Mouse (Mus musculus) liver, embryonic 11.5 days (tissue): Measurements from ENCODE around the gene Gabrr1. TPM values are rescaled to one million over a fixed set of nuclear protein-coding genes. Genes with fewer than 3 reads are reported as not detected.
A peak's percentile ranks its signal among the peaks of the same experiment; 100 is the strongest.

Source experiments
- ATAC-seq: fragments of 200-750 bp; cut with Nextera tagmentation; replicated peaks from 2 replicates; pipeline ENCODE4 v1.8.0; 2017; ENCODE audit warnings: moderate number of reproducible peaks, mild to moderate bottlenecking, moderate TSS enrichment, moderate library complexity; ENCODE audit not compliant: low FRiP score
- DNase-seq: peaks from one replicate; pipeline ENCODE4 v3.0.0-alpha.2; 2017; ENCODE audit warnings: low spot score
- H3K27ac ChIP-seq: fragments of 300-500 bp; sonication (generic); 2 replicates; pipeline ENCODE4 v1.5.1; 2014; ENCODE audit warnings: mild to moderate bottlenecking, low read depth, low read length, control low read depth
- H3K27me3 ChIP-seq: fragments of 300-500 bp; sonication (generic); replicated peaks from 2 replicates; pipeline ENCODE4 v1.6.1; 2014; ENCODE audit warnings: low read length, mixed read lengths; ENCODE audit not compliant: control insufficient read depth, insufficient read depth
- H3K36me3 ChIP-seq: fragments of 300-500 bp; sonication (generic); 2 replicates; pipeline ENCODE4 v1.6.1; 2014; ENCODE audit warnings: mild to moderate bottlenecking, low read length, moderate library complexity, mixed read lengths; ENCODE audit not compliant: control insufficient read depth, insufficient read depth
- H3K4me1 ChIP-seq: fragments of 300-500 bp; sonication (generic); replicated peaks from 2 replicates; pipeline ENCODE4 v1.6.1; 2014; ENCODE audit warnings: low read length, mixed read lengths; ENCODE audit not compliant: control insufficient read depth, insufficient read depth
- H3K4me2 ChIP-seq: fragments of 300-500 bp; sonication (generic); 2 replicates; pipeline ENCODE4 v1.6.1; 2014; ENCODE audit warnings: mild to moderate bottlenecking, control low read depth, moderate library complexity
- H3K4me3 ChIP-seq: fragments of 300-500 bp; sonication (generic); 2 replicates; pipeline ENCODE4 v1.5.1; 2014; ENCODE audit warnings: low read depth, low read length, control low read depth
- H3K9ac ChIP-seq: fragments of 300-500 bp; sonication (generic); 2 replicates; pipeline ENCODE4 v1.6.1; 2014; ENCODE audit warnings: low read depth, low read length, control low read depth
- H3K9me3 ChIP-seq: fragments of 300-500 bp; sonication (generic); 2 replicates; pipeline ENCODE4 v1.6.1; 2016; ENCODE audit warnings: low read length, inconsistent platforms, mixed read lengths; ENCODE audit not compliant: control insufficient read depth
- WGBS: fragments of 180-500 bp; shearing (Covaris S2); extraction: QIAGEN DNeasy Blood & Tissue Kit; methylation state at CpG from one replicate; pipeline ENCODE4 v1.1.7; 2014; 5-methylcytosine and 5-hydroxymethylcytosine counted together
- polyA plus RNA-seq: library from polyadenylated mRNA; unstranded; fragments of >200 nt; fragmentation: Nextera tagmentation; extraction: Ambion mirVana; gene quantifications from 2 replicates; pipeline ENCODE4 v1.2.1, GENCODE M21; 2014

The Gabrr1 gene
- polyA plus RNA-seq, 1 experiment from 2014 or later = not detected

- WGBS = 18% methylated on average over 6 of the region's 6 CpGs
- Histone ChIP-seq H3K4me2 (peak within 1 kb of the TSS; percentile 93), H3K9me3 (no peaks in the 10 kb centered on the region), H3K36me3 (no peaks in the 10 kb centered on the region), H3K9ac (peak within 1 kb of the TSS; percentile 59), H3K27me3 (peaks cover 20% of the 10 kb centered on the region), H3K27ac (peak within 1 kb of the TSS; percentile 58; the same call in 1 of the 2 replicates), H3K4me3 (peak within 1 kb of the TSS; percentile 62), H3K4me1 (0 out of 2 replicates have a peak, but pooled peaks cover 2% of the 10 kb centered on the region)
- no peak for DNase-seq
- ATAC-seq = no peak
These were observed 57.4 kb downstream of the Gabrr1 start, which contains the start of gene Pm20d2 for GRCm38 (mm10) chr4:33189735-33190036. Pm20d2 (minus strand) TSS chr4:33189737.

DNA sequence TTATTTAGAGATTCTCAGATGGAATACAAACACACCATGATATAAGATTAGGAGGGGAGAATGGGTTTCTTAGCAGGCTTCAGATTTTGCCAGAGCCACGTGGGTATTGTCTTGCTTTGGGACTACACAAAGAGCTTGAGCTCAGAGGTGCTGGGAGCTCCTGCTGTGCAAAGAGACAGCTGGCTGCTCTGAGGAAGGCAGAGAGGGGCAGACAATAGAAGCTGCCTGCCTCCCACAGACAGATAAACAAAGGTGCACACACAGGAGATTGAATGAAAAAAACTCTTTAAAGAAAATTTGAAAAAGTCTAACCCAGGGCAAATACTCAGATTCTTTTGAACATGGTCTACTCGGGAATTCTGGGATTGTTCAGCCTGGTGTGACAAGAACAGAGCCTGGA, 65.8 kb downstream of the Gabrr1 start:
- ATAC-seq (no peak), DNase-seq (no peak)
- WGBS = 18% methylated on average over 2 of the region's 2 CpGs

DNA sequence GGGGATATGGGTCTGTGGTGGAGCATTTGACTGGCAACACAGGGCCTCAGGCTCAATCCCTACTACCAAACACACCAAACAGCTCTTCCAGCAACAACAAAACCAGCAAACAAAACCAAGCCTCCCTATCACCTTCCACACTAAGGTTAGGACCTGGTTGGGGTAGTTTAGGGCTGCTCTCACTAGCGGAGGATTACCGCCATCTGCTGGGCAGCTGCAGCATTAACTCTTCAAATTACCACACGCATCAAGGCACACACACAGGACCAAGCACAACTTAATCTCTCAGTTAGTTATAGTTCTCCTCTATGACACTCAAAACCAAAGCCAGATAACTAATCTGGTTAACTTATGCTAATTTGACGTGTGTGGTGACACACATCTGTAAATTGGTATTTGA, 72.4 kb downstream of the Gabrr1 start:
- Histone ChIP-seq H3K9ac (no peak overlapping the region), H3K4me1 (0 out of 2 replicates have a peak, but pooled peaks cover 4% of the 10 kb centered on the region), H3K36me3 (no peaks in the 10 kb centered on the region), H3K9me3 (no peaks in the 10 kb centered on the region), H3K4me3 (no peak overlapping the region), H3K4me2 (no peak overlapping the region), H3K27me3 (peaks cover 11% of the 10 kb centered on the region), H3K27ac (no peak overlapping the region)
- WGBS = 3% methylated on average over 4 of the region's 4 CpGs
- 0 out of 2 replicates have a peak, but pooled peaks have one; percentile 39 for ATAC-seq
- no peak for DNase-seq

More for the DNA sequence above, 65.8 kb downstream of the Gabrr1 start:
- no peaks in the 10 kb centered on the region for H3K27me3 ChIP-seq
- no peaks in the 10 kb centered on the region for H3K4me1 ChIP-seq
- no peaks in the 10 kb centered on the region for H3K36me3 ChIP-seq
- no peak overlapping the region for H3K9ac ChIP-seq
- H3K9me3 ChIP-seq = no peaks in the 10 kb centered on the region
- H3K4me3 ChIP-seq = no peak overlapping the region
- H3K4me2 ChIP-seq = no peak overlapping the region
- H3K27ac ChIP-seq = no peak overlapping the region

DNA sequence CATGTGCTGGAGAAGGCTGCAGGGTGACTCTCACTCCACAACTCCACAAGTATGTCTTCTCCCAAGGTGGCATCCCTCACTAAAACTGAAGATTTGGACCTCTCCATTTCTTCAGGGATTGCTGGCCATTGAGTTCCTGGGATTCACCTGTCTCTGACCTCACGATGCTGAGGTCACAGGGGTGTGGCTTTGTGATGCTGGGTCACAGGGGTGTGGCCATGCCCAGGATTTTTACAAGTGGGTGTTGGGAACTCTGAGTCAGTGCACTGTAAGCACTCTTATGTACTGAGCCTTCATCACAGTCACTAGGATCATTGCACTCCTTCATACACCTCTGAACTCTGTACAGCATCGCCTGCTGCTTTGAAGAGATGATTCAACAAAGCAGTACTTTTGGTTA, 75.2 kb downstream of the Gabrr1 start:
- Histone ChIP-seq H3K9ac (no peak overlapping the region), H3K4me2 (no peak overlapping the region), H3K9me3 (no peaks in the 10 kb centered on the region), H3K4me3 (no peak overlapping the region), H3K27ac (no peak overlapping the region), H3K4me1 (0 out of 2 replicates have a peak, but pooled peaks cover 4% of the 10 kb centered on the region), H3K27me3 (peaks cover 13% of the 10 kb centered on the region), H3K36me3 (no peaks in the 10 kb centered on the region)
- 65% methylated on average over 2 of the region's 2 CpGs for WGBS
- ATAC-seq (no peak), DNase-seq (no peak)

DNA sequence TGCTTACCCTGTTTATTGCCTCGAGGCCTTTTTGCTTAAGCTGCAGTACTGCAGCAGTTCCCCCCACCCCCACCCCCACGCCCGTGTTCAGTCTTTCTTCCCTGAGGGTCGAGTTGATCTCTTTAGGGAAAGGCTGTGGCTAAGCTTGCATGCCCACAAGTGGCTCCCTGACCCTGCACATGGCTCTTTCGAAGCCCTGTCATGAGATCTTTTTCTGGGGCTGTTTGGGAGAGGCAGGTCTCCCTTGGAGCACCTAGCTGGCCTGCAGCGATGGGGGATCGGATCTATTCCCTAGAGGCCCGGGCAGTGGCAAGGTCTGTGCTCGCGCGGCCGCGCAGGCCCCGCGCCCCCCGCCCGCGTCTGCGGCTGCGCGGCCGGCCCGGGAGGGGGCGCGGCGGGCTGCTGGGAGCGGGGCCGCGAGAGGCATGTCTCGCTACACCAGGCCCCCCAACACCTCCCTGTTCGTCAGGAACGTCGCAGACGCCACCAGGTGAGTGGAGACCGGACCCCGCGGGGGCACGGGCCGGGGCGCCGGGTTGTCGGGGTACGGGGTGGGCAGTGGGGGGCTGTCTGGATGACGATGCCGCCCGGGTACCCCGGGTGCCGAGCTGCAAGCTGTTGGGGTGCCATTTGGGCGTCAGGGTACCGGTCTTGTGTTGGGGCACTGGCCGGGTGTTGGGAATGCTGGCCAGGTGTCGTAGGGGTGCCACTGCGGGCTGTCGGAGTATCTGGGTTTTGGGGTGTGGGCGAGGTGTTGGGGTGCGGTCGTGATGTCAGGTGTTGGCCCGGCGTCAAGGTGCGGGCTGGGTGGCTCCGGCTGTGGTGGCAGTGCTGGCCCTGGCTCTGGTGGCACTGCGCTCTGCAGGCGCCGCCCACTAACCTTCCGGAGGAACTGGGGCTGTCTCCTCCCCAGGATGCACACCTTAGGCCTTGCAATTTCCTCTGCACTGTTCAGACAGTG, 76.8 kb downstream of the Gabrr1 start, which contains the start of gene Srsf12:
TSS of gene Srsf12 (plus strand) at position 111 of the 961 bp plus-strand sequence.
- Histone ChIP-seq H3K9ac (peak within 1 kb of the TSS; percentile 63), H3K27me3 (peaks cover 13% of the 10 kb centered on the region), H3K4me2 (peak within 1 kb of the TSS; percentile 98), H3K9me3 (no peaks in the 10 kb centered on the region), H3K27ac (no peak within 1 kb of the TSS), H3K4me3 (peak within 1 kb of the TSS; percentile 61), H3K4me1 (0 out of 2 replicates have a peak, but pooled peaks cover 4% of the 10 kb centered on the region), H3K36me3 (no peaks in the 10 kb centered on the region)
- DNase-seq (peak; percentile 41), ATAC-seq (0 out of 2 replicates have a peak, but pooled peaks have one; percentile 15)
- 4% methylated on average over 65 of the region's 65 CpGs for WGBS

Other genes starting within 250 kb of the Gabrr1 start
- 3.0 and 3.4 TPM in 2 replicates for gene Ankrd6, start 181.7 kb upstream of the Gabrr1 start, polyA plus RNA-seq
- 4.6 and 4.9 TPM in 2 replicates for gene Rragd, start 149.5 kb upstream of the Gabrr1 start, polyA plus RNA-seq
- 43.6 and 44.3 TPM in 2 replicates for gene Ube2j1, start 101.1 kb upstream of the Gabrr1 start, polyA plus RNA-seq
- gene Gabrr2, start 69.5 kb upstream of the Gabrr1 start, polyA plus RNA-seq = not detected in 2 replicates
- gene Pm20d2, start 57.2 kb downstream of the Gabrr1 start, polyA plus RNA-seq = 0.26 and 0.70 TPM in 2 replicates
- 0.73 and 1.6 TPM in 2 replicates for gene Srsf12, start 76.5 kb downstream of the Gabrr1 start, polyA plus RNA-seq
- 58.7 and 59.0 TPM in 2 replicates for gene Pnrc1, start 157.6 kb downstream of the Gabrr1 start, polyA plus RNA-seq
- gene Rngtt, start 177.8 kb downstream of the Gabrr1 start, polyA plus RNA-seq = 30.1 and 32.6 TPM in 2 replicates